Mouse (Mus musculus): Measurements from ENCODE around the gene Gys1.

Gys1 gene

GRCm38 (mm10) chr7:45414740-45415224 is 19.9 kb upstream of the Gys1 start:
- no peak for DNase-seq (ENCODE audit: low spot score)

GRCm38 (mm10) chr7:45415636-45416035 is 19.0 kb upstream of the Gys1 start:
- DNase-seq (ENCODE audit: low spot score) = no peak

- no peak for DNase-seq (ENCODE audit: low spot score)
These were observed 16.6 kb upstream of the Gys1 start for GRCm38 (mm10) chr7:45417962-45418492.

- no peak for DNase-seq (ENCODE audit: low spot score)
These were observed 14.6 kb upstream of the Gys1 start for GRCm38 (mm10) chr7:45419859-45420614.

- DNase-seq (ENCODE audit: low spot score) = no peak
These were observed 14.1 kb upstream of the Gys1 start, which contains the start of gene Lhb for GRCm38 (mm10) chr7:45420615-45420919. Gene Lhb, plus strand, starts transcription at chr7:45420820.

- DNase-seq (ENCODE audit: low spot score) = no peak
These were observed 13.4 kb upstream of the Gys1 start for GRCm38 (mm10) chr7:45421194-45421593.

- no peak for DNase-seq (ENCODE audit: low spot score)
These were observed 8.1 kb upstream of the Gys1 start for GRCm38 (mm10) chr7:45426556-45426955.

GRCm38 (mm10) chr7:45433835-45434202 is 825 bp upstream of the Gys1 start:
- DNase-seq (ENCODE audit: low spot score) = no peak

GRCm38 (mm10) chr7:45435038-45435437 is 394 bp downstream of the Gys1 start:
- no peak for DNase-seq (ENCODE audit: low spot score)

GRCm38 (mm10) chr7:45436444-45436843 is 1.8 kb downstream of the Gys1 start:
- no peak for DNase-seq (ENCODE audit: low spot score)

- DNase-seq (ENCODE audit: low spot score) = no peak
These were observed 2.4 kb downstream of the Gys1 start for GRCm38 (mm10) chr7:45437046-45437445.

- no peak for DNase-seq (ENCODE audit: low spot score)
These were observed 3.1 kb downstream of the Gys1 start, which contains the start of gene Ruvbl2 for GRCm38 (mm10) chr7:45437521-45438276. Gene Ruvbl2, minus strand, starts transcription at chr7:45438096.

GRCm38 (mm10) chr7:45443526-45444420 is 9.1 kb downstream of the Gys1 start:
- peak; percentile 56 for DNase-seq (ENCODE audit: low spot score)

- DNase-seq (ENCODE audit: low spot score) = no peak
These were observed 11.9 kb downstream of the Gys1 start for GRCm38 (mm10) chr7:45446589-45446988.

GRCm38 (mm10) chr7:45447325-45447990 is 12.8 kb downstream of the Gys1 start:
- peak; percentile 66 for DNase-seq (ENCODE audit: low spot score)

GRCm38 (mm10) chr7:45449974-45450373 is 15.3 kb downstream of the Gys1 start:
- DNase-seq (ENCODE audit: low spot score) = no peak

GRCm38 (mm10) chr7:45451344-45451982 is 16.8 kb downstream of the Gys1 start:
- DNase-seq (ENCODE audit: low spot score) = peak; percentile 69

GRCm38 (mm10) chr7:45454971-45455370 is 20.3 kb downstream of the Gys1 start:
- DNase-seq (ENCODE audit: low spot score) = no peak

GRCm38 (mm10) chr7:45455932-45456696 is 21.5 kb downstream of the Gys1 start:
- DNase-seq (ENCODE audit: low spot score) = peak; percentile 62

- DNase-seq (ENCODE audit: low spot score) = no peak
These were observed 22.1 kb downstream of the Gys1 start for GRCm38 (mm10) chr7:45456721-45457203.

All from yolk sac, embryonic 10.5 days (tissue).